Mouse (Mus musculus) intestine, postnatal 0 days (tissue): ENCODE data around the gene Mcf2l. TPM values are rescaled to one million over a fixed set of nuclear protein-coding genes. Genes with fewer than 3 reads are reported as not detected.
A peak's percentile ranks its signal among the peaks of the same experiment; 100 is the strongest.

Source experiments
- ATAC-seq: fragments of 200-750 bp; cut with Nextera tagmentation; 2 replicates; pipeline ENCODE4 v1.8.0; 2017; ENCODE audit warnings: mild to moderate bottlenecking, moderate TSS enrichment, moderate library complexity
- H3K27ac ChIP-seq: fragments of 300-500 bp; sonication (generic); 2 replicates; pipeline ENCODE4 v1.5.1; 2014; ENCODE audit warnings: mild to moderate bottlenecking, low read depth, low read length, moderate library complexity
- H3K27me3 ChIP-seq: fragments of 300-500 bp; sonication (generic); replicated peaks from 2 replicates; pipeline ENCODE4 v1.6.1; 2014; ENCODE audit warnings: low read length, mixed read lengths; ENCODE audit not compliant: control insufficient read depth, insufficient read depth
- H3K36me3 ChIP-seq: fragments of 300-500 bp; sonication (generic); 2 replicates; pipeline ENCODE4 v1.6.1; 2014; ENCODE audit warnings: mild to moderate bottlenecking, moderate library complexity; ENCODE audit not compliant: control insufficient read depth, insufficient read depth
- H3K4me1 ChIP-seq: fragments of 300-500 bp; sonication (generic); replicated peaks from 2 replicates; pipeline ENCODE4 v1.6.1; 2014; ENCODE audit warnings: antibody characterized with exemption, low read length, mixed read lengths; ENCODE audit not compliant: control insufficient read depth, insufficient read depth
- H3K4me2 ChIP-seq: fragments of 300-500 bp; sonication (generic); replicated peaks from 2 replicates; pipeline ENCODE4 v1.6.1; 2014; ENCODE audit warnings: low read depth, mild to moderate bottlenecking, moderate library complexity
- H3K4me3 ChIP-seq: fragments of 300-500 bp; sonication (generic); 2 replicates; pipeline ENCODE4 v1.5.1; 2014; ENCODE audit warnings: low read depth, low read length
- H3K9ac ChIP-seq: fragments of 300-500 bp; sonication (generic); 2 replicates; pipeline ENCODE4 v1.6.1; 2014; ENCODE audit warnings: mild to moderate bottlenecking, low read depth, low read length
- H3K9me3 ChIP-seq: fragments of 300-500 bp; sonication (generic); 2 replicates; pipeline ENCODE4 v1.6.1; 2016; ENCODE audit warnings: mixed run types; ENCODE audit not compliant: control insufficient read depth
- CTCF ChIP-seq: sonication (generic); IDR thresholded peaks from 2 replicates; pipeline ENCODE4 v1.5.1; 2016; ENCODE audit warnings: low read depth, mild to moderate bottlenecking, control low read depth, antibody characterized with exemption, moderate library complexity
- WGBS: fragments of 180-500 bp; shearing (Covaris S2); extraction: QIAGEN DNeasy Blood & Tissue Kit; methylation state at CpG from one replicate; pipeline ENCODE4 v1.1.7; 2014; 5-methylcytosine and 5-hydroxymethylcytosine counted together
- polyA plus RNA-seq: library from polyadenylated mRNA; unstranded; fragments of >200 nt; fragmentation: Nextera tagmentation; extraction: Ambion mirVana; gene quantifications from 2 replicates; pipeline ENCODE4 v1.2.1, GENCODE M21; 2015

Gene Mcf2l
- polyA plus RNA-seq, 1 experiment from 2014 or later: 6.7 TPM

DNA sequence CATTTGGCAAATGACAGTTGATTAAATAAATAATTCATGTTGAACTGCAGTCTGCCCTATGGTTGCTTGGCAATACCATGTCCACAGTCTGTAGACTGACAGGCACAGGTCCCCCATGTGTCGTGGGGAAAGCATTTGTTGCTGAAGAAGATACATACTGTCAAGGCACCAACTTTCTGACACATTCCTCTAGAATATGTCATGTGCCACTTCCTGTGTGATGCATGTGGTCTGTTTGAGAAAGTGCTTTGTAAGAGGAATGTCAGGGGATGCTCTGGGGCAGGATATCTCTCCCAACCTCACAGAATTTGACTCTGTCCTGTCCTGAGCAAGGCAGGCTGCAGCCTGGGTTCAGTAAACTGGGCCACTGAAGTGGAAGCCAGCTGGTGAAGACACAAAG is 44.2 kb upstream of the Mcf2l start:
- peaks cover 81% of the 10 kb centered on the region for H3K36me3 ChIP-seq
- H3K9ac ChIP-seq: no peak overlapping the region
- no peak overlapping the region for H3K4me2 ChIP-seq
- no peak overlapping the region for H3K4me3 ChIP-seq
- 82% methylated on average over 1 of the region's 1 CpGs for WGBS
- no peaks in the 10 kb centered on the region for H3K27me3 ChIP-seq
- no peak for ATAC-seq
- no peak overlapping the region for H3K27ac ChIP-seq
- no peak for TF ChIP-seq CTCF
- H3K9me3 ChIP-seq: no peaks in the 10 kb centered on the region
- no peaks in the 10 kb centered on the region for H3K4me1 ChIP-seq

DNA sequence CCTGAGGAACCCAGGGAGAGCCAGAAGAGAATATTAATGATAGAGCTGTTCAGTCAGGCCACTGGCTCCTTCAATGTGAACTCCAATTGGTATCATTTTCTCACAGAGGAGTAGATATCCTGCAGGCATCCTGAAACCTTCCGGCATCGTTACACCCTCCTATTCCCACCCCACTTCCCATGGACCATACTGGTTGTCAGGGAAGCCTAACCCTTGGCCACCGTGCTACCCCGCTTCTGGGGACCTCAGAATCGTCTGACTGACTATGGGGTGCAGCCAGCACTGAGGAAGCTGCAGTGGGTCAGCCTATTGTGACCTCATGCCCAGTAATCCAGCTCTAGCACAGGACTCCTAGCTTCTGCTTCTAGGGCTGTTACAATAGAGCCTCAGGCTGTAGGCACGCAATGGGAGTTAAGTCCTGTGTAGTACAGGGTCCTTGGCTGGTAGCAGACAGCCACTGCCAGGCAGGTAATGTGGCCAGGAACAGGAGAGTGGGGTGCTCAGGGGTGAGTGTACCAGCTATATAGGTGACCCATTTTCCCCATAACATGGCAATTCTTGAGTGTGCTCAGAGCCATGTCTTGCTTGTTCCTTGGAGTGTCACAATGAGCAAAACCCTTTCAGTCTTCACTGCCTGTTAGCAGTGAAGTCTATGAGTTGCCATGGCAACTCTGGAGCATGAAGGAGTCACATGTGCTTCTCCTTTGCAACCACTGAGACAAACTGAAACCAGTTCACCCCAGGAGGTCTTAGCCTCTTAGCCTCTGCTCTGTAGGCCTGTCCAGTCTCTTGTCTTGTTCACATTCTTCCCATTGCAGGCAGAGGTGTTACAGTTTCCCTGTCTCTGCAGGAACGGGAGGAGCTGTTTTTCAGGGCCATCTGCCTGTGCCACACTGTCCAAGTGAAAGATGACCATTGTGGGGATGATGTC is 41.7 kb upstream of the Mcf2l start:
- Histone ChIP-seq H3K9me3 (no peaks in the 10 kb centered on the region), H3K4me1 (no peaks in the 10 kb centered on the region), H3K9ac (no peak overlapping the region), H3K4me3 (no peak overlapping the region), H3K27me3 (no peaks in the 10 kb centered on the region), H3K4me2 (no peak overlapping the region), H3K27ac (no peak overlapping the region; the same call in 1 of the 2 replicates), H3K36me3 (peaks cover 88% of the 10 kb centered on the region)
- WGBS: 93% methylated on average over 7 of the region's 7 CpGs
- TF ChIP-seq CTCF: no peak
- ATAC-seq: no peak

DNA sequence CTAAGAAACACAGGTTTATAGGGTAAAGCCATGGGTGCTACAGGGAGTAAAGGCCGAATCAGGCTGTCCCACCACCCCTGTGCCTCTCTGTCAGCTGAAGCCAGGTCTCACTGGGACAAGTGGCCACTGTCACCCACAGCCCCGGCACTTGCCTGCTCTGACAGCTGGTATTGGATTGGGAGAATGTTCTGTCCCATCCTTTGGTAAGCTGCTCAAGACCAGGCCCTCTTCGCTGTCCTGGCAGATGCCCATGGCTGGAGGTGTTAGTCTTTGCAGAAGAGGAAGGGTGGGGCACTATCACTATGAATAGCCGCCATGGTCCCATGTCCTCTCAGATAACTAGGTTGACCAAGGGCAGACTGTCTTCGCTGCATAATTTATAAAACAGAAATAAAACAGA is 40.0 kb upstream of the Mcf2l start:
- no peak for ATAC-seq
- H3K27ac ChIP-seq: no peak overlapping the region
- TF ChIP-seq CTCF: no peak
- no peak overlapping the region for H3K4me3 ChIP-seq
- H3K9me3 ChIP-seq: no peaks in the 10 kb centered on the region
- H3K9ac ChIP-seq: no peak overlapping the region
- WGBS: 84% methylated on average over 5 of the region's 5 CpGs
- H3K36me3 ChIP-seq: peaks cover 85% of the 10 kb centered on the region
- H3K4me1 ChIP-seq: no peaks in the 10 kb centered on the region
- no peak overlapping the region for H3K4me2 ChIP-seq
- no peaks in the 10 kb centered on the region for H3K27me3 ChIP-seq

DNA sequence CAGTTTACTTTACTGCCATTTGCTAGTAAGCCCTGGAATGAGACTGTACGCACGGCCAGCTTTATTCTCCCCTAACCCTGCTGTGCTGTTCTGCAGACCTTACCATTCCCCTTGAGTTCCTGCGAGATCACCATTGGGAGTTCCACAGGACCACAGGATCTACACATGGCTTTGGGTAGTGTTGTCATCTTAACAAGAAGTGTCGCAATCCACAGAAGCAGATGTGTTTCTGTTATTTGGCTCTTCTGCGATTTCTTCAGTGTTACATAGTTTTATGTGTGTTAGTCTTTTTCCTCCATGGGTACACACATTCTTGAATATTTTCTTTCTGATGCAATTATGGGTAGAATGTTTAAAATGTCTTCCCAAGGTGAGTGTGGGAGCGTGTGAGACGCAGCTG is 32.8 kb upstream of the Mcf2l start:
- no peak overlapping the region for H3K27ac ChIP-seq
- H3K4me3 ChIP-seq: no peak overlapping the region
- WGBS: 87% methylated on average over 7 of the region's 7 CpGs
- no peak for ATAC-seq
- no peaks in the 10 kb centered on the region for H3K27me3 ChIP-seq
- peaks cover 55% of the 10 kb centered on the region for H3K36me3 ChIP-seq
- no peak overlapping the region for H3K9ac ChIP-seq
- no peak overlapping the region for H3K4me2 ChIP-seq
- no peak for TF ChIP-seq CTCF
- H3K9me3 ChIP-seq: no peaks in the 10 kb centered on the region
- H3K4me1 ChIP-seq: no peaks in the 10 kb centered on the region

DNA sequence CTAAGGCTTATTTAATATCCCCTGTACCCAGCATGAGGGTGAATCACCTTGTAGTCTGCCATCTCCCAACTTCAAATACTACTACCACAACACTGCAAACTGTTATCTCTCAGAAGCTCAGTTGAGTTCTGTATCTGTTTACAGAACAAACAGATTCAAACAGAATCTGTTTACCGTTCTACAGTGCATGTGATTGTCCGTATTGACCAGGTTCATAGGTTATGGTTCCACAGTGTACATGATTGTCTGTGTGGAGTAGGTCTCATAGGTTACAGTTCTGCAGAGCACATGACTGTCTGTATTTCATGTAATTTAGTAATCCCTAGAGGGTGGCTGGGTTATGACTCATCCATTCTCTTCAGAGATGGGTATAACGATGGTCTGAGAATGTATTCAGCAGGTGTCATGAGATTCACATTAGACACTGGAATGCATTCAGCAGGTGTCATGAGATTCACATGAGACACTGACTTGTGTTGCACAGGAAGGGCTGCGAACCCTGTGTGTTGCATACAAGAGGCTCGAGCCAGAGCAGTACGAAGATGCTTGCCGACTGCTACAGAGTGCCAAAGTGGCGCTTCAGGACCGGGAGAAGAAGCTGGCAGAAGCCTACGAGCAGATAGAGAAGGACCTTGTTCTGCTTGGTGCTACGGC is 31.1 kb upstream of the Mcf2l start:
- Histone ChIP-seq H3K4me3 (no peak overlapping the region), H3K9me3 (no peaks in the 10 kb centered on the region), H3K4me1 (no peaks in the 10 kb centered on the region; the same call in 1 of the 2 replicates), H3K36me3 (peaks cover 41% of the 10 kb centered on the region), H3K4me2 (no peak overlapping the region), H3K27me3 (no peaks in the 10 kb centered on the region), H3K9ac (no peak overlapping the region), H3K27ac (peak overlapping the region; percentile 50)
- 74% methylated on average over 11 of the region's 11 CpGs for WGBS
- ATAC-seq: peak; percentile 68
- TF ChIP-seq CTCF: no peak

DNA sequence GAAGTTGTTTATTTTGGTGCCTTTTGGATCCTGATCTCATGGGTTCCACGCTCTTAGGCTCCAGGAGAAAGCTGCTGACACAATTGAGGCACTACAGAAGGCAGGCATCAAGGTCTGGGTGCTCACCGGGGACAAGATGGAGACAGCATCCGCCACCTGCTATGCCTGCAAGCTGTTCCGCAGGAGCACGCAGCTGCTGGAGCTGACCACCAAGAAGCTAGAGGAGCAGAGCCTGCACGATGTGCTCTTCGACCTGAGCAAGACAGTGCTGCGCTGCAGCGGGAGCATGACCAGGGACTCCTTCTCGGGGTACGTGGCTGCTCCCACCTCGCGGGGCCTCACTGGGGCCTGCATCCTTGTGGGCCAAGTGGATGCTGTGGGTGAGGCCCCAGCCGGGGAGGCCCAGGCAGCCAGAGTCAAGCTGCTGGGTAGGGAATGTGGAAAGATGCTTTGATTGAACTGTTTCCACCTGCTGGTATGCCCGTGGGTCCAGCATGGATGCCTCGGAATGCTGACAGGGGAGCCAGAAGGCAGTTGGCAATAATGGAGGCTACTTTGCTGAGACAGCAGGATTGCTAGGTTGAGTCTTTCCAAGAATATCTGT is 29.2 kb upstream of the Mcf2l start:
- no peaks in the 10 kb centered on the region; the same call in 1 of the 2 replicates for H3K4me1 ChIP-seq
- peaks cover 37% of the 10 kb centered on the region for H3K36me3 ChIP-seq
- no peak overlapping the region for H3K9ac ChIP-seq
- no peaks in the 10 kb centered on the region for H3K27me3 ChIP-seq
- H3K9me3 ChIP-seq: no peaks in the 10 kb centered on the region
- WGBS: 94% methylated on average over 16 of the region's 16 CpGs
- H3K4me2 ChIP-seq: no peak overlapping the region
- no peak overlapping the region for H3K27ac ChIP-seq
- no peak overlapping the region for H3K4me3 ChIP-seq
- no peak for TF ChIP-seq CTCF
- no peak for ATAC-seq
